Mouse (Mus musculus) spleen, adult 2 months (tissue): Measurements from ENCODE around the gene Gm20388.

Experiments
- CTCF ChIP-seq: fragments of 200-500 bp; IDR thresholded peaks from 2 replicates; pipeline ENCODE4 v1.5.1; 2011; ENCODE audit warnings: mild to moderate bottlenecking, inconsistent platforms; ENCODE audit not compliant: insufficient read depth, insufficient read length, insufficient replicate concordance; ENCODE audit errors: extremely low read depth
- POLR2A ChIP-seq: fragments of 200-500 bp; IDR thresholded peaks from 2 replicates; pipeline ENCODE4 v1.6.1; 2011; ENCODE audit warnings: low read depth, low read length, inconsistent platforms

- no peak for TF ChIP-seq CTCF
- no peak for TF ChIP-seq POLR2A
Measured at GRCm38 (mm10) chr8:122003646-122004045, 2093.0 kb downstream of the Gm20388 start.
